Mouse (Mus musculus) forebrain, postnatal 0 days (tissue): ENCODE data around the gene Igfbp4. TPM values are rescaled to one million over a fixed set of nuclear protein-coding genes. Genes with fewer than 3 reads are reported as not detected.

ENCODE experiments used
- ATAC-seq: fragments of 200-750 bp; cut with Nextera tagmentation; 2 replicates; pipeline ENCODE4 v1.8.0; 2017; ENCODE audit warnings: mild to moderate bottlenecking, moderate library complexity
- DNase-seq: peaks from one replicate; pipeline ENCODE4 v3.0.0-alpha.2; 2015
- H3K27ac ChIP-seq: fragments of 300-500 bp; sonication (generic); 2 replicates; pipeline ENCODE4 v1.5.1; 2014; ENCODE audit warnings: low read depth, mild to moderate bottlenecking, antibody characterized with exemption, low read length, moderate library complexity, mixed read lengths
- H3K27me3 ChIP-seq: fragments of 300-500 bp; sonication (generic); 2 replicates; pipeline ENCODE4 v1.6.1; 2014; ENCODE audit warnings: mild to moderate bottlenecking, low read length, mixed read lengths; ENCODE audit not compliant: insufficient read depth
- H3K36me3 ChIP-seq: fragments of 300-500 bp; sonication (generic); 2 replicates; pipeline ENCODE4 v1.6.1; 2014; ENCODE audit warnings: mild to moderate bottlenecking, moderate library complexity; ENCODE audit not compliant: insufficient read depth
- H3K4me1 ChIP-seq: fragments of 300-500 bp; sonication (generic); 2 replicates; pipeline ENCODE4 v1.6.1; 2014; ENCODE audit warnings: antibody characterized with exemption; ENCODE audit not compliant: insufficient read depth
- H3K4me2 ChIP-seq: fragments of 300-500 bp; sonication (generic); 2 replicates; pipeline ENCODE4 v1.6.1; 2014; ENCODE audit warnings: low read depth, mild to moderate bottlenecking, moderate library complexity
- H3K4me3 ChIP-seq: fragments of 300-500 bp; sonication (generic); 2 replicates; pipeline ENCODE4 v1.5.1; 2014; ENCODE audit warnings: low read depth, low read length, mixed read lengths
- H3K9ac ChIP-seq: fragments of 300-500 bp; sonication (generic); 2 replicates; pipeline ENCODE4 v1.6.1; 2014; ENCODE audit warnings: mild to moderate bottlenecking
- H3K9me3 ChIP-seq: fragments of 300-500 bp; sonication (generic); 2 replicates; pipeline ENCODE4 v1.6.1; 2016; ENCODE audit warnings: low read length
- CTCF ChIP-seq: sonication (generic); IDR thresholded peaks from 2 replicates; pipeline ENCODE4 v1.5.1; 2016; ENCODE audit warnings: antibody characterized with exemption, control low read depth, low read depth
- WGBS: fragments of 180-500 bp; shearing (Covaris S2); extraction: QIAGEN DNeasy Blood & Tissue Kit; methylation state at CpG from one replicate; pipeline ENCODE4 v1.1.7; 2014; 5-methylcytosine and 5-hydroxymethylcytosine counted together
- polyA plus RNA-seq: library from polyadenylated mRNA; unstranded; fragments of >200 nt; fragmentation: Nextera tagmentation; extraction: Ambion mirVana; gene quantifications from 2 replicates; pipeline ENCODE4 v1.2.1, GENCODE M21; 2015
- total RNA-seq: library from RNA; depleted of rRNA; stranded (reverse); fragments of >200 nt; gene quantifications from 2 replicates; pipeline ENCODE4 v1.2.3, GENCODE M21; 2014

Igfbp4 gene
- total and polyA plus RNA-seq, 2 experiments from 2014 or later, result 102 to 128 TPM

DNA sequence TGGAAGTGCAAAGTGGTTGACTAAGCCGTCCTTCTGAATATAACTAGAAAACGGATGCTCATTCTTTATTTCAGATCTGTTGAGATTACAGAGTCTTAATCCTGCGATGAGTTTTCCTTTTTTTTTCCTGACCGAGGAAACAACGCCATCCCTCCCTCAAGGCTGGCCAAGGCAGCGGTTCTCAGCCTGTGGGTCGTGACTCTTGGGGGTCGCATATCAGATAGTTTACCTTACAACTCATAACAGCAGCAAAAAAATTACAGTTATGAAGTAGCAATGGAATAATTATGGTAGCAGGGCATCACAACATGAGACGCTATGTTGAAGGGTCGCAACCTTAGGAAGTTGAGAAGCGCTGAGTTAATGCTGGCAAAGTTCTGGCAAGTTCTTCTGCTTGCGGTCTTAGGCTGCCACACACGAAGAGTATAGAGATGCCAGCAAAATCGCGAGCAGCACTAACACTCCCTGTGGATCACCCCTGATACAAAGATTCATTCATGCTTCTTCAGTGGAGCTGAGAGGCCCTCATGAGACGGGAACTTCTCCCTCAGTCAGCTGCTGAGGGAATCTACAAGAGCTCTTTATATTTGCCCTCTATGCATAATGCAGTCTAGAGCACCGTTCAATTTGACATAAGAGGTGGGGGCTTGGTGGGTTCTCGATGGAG is 16.4 kb upstream of the Igfbp4 start:
- peak overlapping the region; percentile 46 for H3K4me3 ChIP-seq
- H3K4me1 ChIP-seq, result no peaks in the 10 kb centered on the region
- H3K9ac ChIP-seq, result peak overlapping the region; percentile 44
- no peaks in the 10 kb centered on the region for H3K27me3 ChIP-seq
- WGBS, result 47% methylated on average over 18 of the region's 18 CpGs
- DNase-seq, result no peak
- no peak for TF ChIP-seq CTCF
- ATAC-seq, result peak; percentile 17
- no peaks in the 10 kb centered on the region for H3K36me3 ChIP-seq
- H3K4me2 ChIP-seq, result peak overlapping the region; percentile 50
- H3K9me3 ChIP-seq, result no peaks in the 10 kb centered on the region
- H3K27ac ChIP-seq, result peak overlapping the region; percentile 30; the same call in 1 of the 2 replicates

DNA sequence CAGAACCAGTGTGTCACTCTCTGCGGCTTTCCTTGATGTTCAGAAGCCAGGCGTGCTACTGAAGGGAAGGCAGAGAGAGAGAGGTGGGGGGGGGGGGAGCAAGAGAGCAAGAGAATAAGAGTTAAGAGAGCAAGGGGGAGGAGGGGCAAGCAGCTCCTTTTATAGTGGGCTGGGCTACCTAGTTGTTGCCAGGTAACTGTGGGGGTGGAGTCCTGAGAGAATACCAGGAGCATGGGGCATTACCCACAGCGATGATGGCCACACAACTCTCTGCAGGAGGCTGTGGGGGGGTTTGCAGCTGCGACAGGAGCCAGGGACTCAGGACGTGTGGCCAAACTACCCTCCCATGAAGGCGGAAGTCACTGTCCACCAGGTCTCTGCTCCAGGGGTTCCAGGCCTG is 15.2 kb upstream of the Igfbp4 start:
- Histone ChIP-seq H3K4me1 (no peaks in the 10 kb centered on the region), H3K4me2 (no peak overlapping the region), H3K27ac (no peak overlapping the region), H3K27me3 (no peaks in the 10 kb centered on the region), H3K9me3 (no peaks in the 10 kb centered on the region), H3K9ac (no peak overlapping the region), H3K4me3 (no peak overlapping the region), H3K36me3 (no peaks in the 10 kb centered on the region)
- no peak for ATAC-seq
- TF ChIP-seq CTCF, result no peak
- DNase-seq, result no peak
- 90% methylated on average over 6 of the region's 6 CpGs for WGBS

DNA sequence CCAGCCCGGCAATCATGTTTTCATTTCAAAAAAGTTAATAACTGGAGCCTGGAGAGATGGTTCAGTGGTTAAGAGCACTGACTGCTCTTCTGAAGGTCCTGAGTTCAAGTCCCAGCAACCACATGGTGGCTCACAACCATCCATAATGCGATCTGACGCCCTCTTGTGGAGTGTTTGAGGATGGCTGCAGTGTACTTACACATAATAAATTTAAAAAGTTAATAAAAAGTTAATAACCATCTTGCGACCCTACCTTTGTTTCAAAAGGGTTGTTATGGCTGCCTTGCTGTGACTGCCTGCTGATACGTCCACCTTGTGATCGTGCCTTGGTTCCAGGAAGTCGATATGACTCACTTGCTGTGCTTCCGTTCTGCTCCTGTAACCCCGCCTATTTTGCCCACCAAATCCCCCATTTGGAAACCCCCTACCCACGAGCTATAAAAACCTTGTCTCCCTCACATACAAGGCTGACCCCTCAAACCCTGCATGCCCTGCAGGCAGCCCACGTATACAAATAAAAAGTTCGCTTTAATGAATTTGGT is 14.1 kb upstream of the Igfbp4 start:
- H3K36me3 ChIP-seq, result no peaks in the 10 kb centered on the region
- TF ChIP-seq CTCF, result no peak
- no peak overlapping the region for H3K4me3 ChIP-seq
- H3K27me3 ChIP-seq, result no peaks in the 10 kb centered on the region
- ATAC-seq (no peak), DNase-seq (no peak)
- H3K9ac ChIP-seq, result no peak overlapping the region
- H3K4me2 ChIP-seq, result no peak overlapping the region
- H3K9me3 ChIP-seq, result no peaks in the 10 kb centered on the region
- 88% methylated on average over 12 of the region's 12 CpGs for WGBS
- H3K27ac ChIP-seq, result no peak overlapping the region
- H3K4me1 ChIP-seq, result no peaks in the 10 kb centered on the region

- 63% methylated on average over 4 of the region's 4 CpGs for WGBS
- H3K27ac ChIP-seq, result no peak overlapping the region
- ATAC-seq (no peak), DNase-seq (no peak)
- H3K27me3 ChIP-seq, result no peaks in the 10 kb centered on the region
- H3K4me1 ChIP-seq, result no peaks in the 10 kb centered on the region
- H3K36me3 ChIP-seq, result no peaks in the 10 kb centered on the region
- no peak overlapping the region for H3K4me2 ChIP-seq
- H3K4me3 ChIP-seq, result no peak overlapping the region
- TF ChIP-seq CTCF, result peak; percentile 30; the same call in 1 of the 2 replicates
- H3K9ac ChIP-seq, result no peak overlapping the region
- no peaks in the 10 kb centered on the region for H3K9me3 ChIP-seq
Observed at GRCm38 (mm10) chr11:99035350-99035749, 5.7 kb upstream of the Igfbp4 start.

DNA sequence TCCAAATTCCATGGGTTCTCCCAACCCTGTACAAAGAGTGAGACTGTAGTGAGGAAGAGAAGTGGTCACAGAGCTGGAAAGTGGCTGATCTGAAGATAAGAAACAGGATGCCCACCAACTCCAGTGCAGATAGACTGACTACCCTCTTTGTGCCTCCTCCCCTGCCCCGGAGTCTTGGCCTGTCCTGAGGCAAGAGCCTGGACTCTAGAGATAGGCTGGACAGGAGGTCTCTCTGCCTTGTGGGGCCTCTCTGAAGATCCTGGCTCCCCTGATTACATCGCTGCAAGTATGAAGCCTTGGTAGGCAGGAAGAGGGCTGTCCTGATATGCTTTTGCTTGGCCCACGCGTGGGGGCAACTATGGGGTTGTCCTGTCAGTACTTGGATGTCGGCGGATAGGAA is 4.8 kb upstream of the Igfbp4 start:
- H3K9ac ChIP-seq, result no peak overlapping the region
- no peak for TF ChIP-seq CTCF
- no peaks in the 10 kb centered on the region for H3K4me1 ChIP-seq
- H3K4me3 ChIP-seq, result no peak overlapping the region
- H3K27me3 ChIP-seq, result no peaks in the 10 kb centered on the region
- no peaks in the 10 kb centered on the region for H3K9me3 ChIP-seq
- 85% methylated on average over 6 of the region's 6 CpGs for WGBS
- ATAC-seq, result no peak
- H3K4me2 ChIP-seq, result no peak overlapping the region
- no peak for DNase-seq
- no peaks in the 10 kb centered on the region for H3K36me3 ChIP-seq
- no peak overlapping the region for H3K27ac ChIP-seq

DNA sequence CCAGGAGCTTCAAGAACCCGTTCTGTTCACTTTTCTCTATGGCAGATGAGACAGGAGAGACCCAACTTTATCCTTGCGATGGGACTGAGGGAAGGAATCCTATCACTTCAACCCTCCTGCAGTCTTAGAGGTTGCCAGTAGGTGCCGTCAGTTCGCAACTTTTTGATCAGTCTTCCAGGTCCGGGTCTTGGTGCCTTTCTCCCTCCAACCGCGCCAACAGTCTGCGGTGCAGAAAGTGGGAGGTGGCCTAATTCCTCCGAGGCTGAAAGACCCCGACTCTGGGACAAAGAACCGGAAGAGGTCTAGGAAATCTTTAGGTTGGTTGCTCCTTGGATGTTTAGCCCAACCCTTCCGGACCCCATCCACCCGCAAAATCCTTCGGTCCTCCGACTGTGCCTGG is 1.3 kb upstream of the Igfbp4 start:
- Histone ChIP-seq H3K4me1 (no peaks in the 10 kb centered on the region), H3K27ac (peak overlapping the region; percentile 80), H3K36me3 (no peaks in the 10 kb centered on the region), H3K27me3 (no peaks in the 10 kb centered on the region), H3K4me3 (peak overlapping the region; percentile 65), H3K4me2 (peak overlapping the region; percentile 100), H3K9ac (peak overlapping the region; percentile 71), H3K9me3 (no peaks in the 10 kb centered on the region)
- TF ChIP-seq CTCF, result peak; percentile 89
- ATAC-seq, result peak; percentile 91
- peak; percentile 92 for DNase-seq
- WGBS, result under 1% methylated on average over 15 of the region's 15 CpGs

GRCm38 (mm10) chr11:99040346-99040974 is 584 bp upstream of the Igfbp4 start:
- TF ChIP-seq CTCF, result peak; percentile 89
- peak; percentile 84 for DNase-seq
- Histone ChIP-seq H3K4me1 (no peaks in the 10 kb centered on the region), H3K4me3 (peak overlapping the region; percentile 65), H3K9me3 (no peaks in the 10 kb centered on the region), H3K27ac (peak overlapping the region; percentile 80), H3K4me2 (peak overlapping the region; percentile 100), H3K9ac (peak overlapping the region; percentile 71), H3K36me3 (no peaks in the 10 kb centered on the region), H3K27me3 (no peaks in the 10 kb centered on the region)
- ATAC-seq, result peak; percentile 76
- 2% methylated on average over 17 of the region's 17 CpGs for WGBS
